Mouse (Mus musculus): ENCODE results near the gene Syt1. TPM values are rescaled to one million over a fixed set of nuclear protein-coding genes. Genes with fewer than 3 reads are reported as not detected.

Syt1 gene
- polyA plus RNA-seq, 1 experiment from 2014 or later = 0.33 TPM

GRCm38 (mm10) chr10:108535922-108536321 is 474.9 kb downstream of the Syt1 start:
- WGBS = 42% methylated on average over 5 of the region's 5 CpGs
- no peak overlapping the region for H3K27ac ChIP-seq
- no peak overlapping the region for H3K9ac ChIP-seq (ENCODE audit: low read depth, low read length)
- no peaks in the 10 kb centered on the region for H3K4me1 ChIP-seq (replicated peaks; ENCODE audit: insufficient read depth, low read length)
- no peaks in the 10 kb centered on the region for H3K27me3 ChIP-seq (ENCODE audit: insufficient read depth, low read length)
- no peak for ATAC-seq (replicated peaks; ENCODE audit: low FRiP score, low read depth)
- no peak for TF ChIP-seq CTCF (IDR thresholded peaks at IDR 0.05; ENCODE audit: low read depth)
- peak; percentile 47 for DNase-seq (ENCODE audit: low spot score)
- no peak overlapping the region for H3K4me3 ChIP-seq (replicated peaks; ENCODE audit: low read depth, low read length)
- H3K36me3 ChIP-seq (ENCODE audit: insufficient read depth, low read length) = no peaks in the 10 kb centered on the region
- H3K4me2 ChIP-seq (ENCODE audit: low read length) = no peak overlapping the region
- H3K9me3 ChIP-seq (replicated peaks; ENCODE audit: low read length) = no peaks in the 10 kb centered on the region

GRCm38 (mm10) chr10:108534112-108534511 is 476.7 kb downstream of the Syt1 start:
- no peaks in the 10 kb centered on the region for H3K36me3 ChIP-seq (ENCODE audit: insufficient read depth, low read length)

DNA sequence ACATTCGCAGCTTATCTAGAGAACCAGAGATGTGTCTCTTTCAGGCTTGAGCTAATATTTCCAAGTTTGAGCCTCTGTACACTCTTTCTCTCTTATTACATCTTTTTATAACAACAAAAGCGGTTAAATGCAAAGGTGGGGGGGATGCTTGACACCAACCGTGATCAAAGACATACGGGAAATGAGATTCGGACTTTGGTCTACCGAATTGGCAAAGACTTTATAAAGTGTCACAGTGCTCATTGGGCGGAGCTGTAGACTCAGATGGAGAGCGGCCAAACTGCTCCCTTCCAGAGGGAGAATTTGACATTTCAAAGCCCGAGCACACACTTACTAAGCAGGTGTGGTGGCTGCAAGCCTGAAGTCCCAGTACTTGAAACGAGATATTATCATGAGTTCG is 477.9 kb downstream of the Syt1 start:
- H3K9me3 ChIP-seq (replicated peaks; ENCODE audit: low read length) = no peaks in the 10 kb centered on the region
- H3K9ac ChIP-seq (ENCODE audit: low read depth, low read length) = no peak overlapping the region
- TF ChIP-seq CTCF (IDR thresholded peaks at IDR 0.05; ENCODE audit: low read depth) = no peak
- 91% methylated on average over 11 of the region's 11 CpGs for WGBS
- H3K27me3 ChIP-seq (ENCODE audit: insufficient read depth, low read length) = no peaks in the 10 kb centered on the region
- DNase-seq (ENCODE audit: low spot score) (no peak), ATAC-seq (replicated peaks; ENCODE audit: low FRiP score, low read depth) (no peak)
- no peak overlapping the region for H3K4me2 ChIP-seq (ENCODE audit: low read length)
- H3K27ac ChIP-seq = no peak overlapping the region
- H3K36me3 ChIP-seq (ENCODE audit: insufficient read depth, low read length) = no peaks in the 10 kb centered on the region
- H3K4me1 ChIP-seq (replicated peaks; ENCODE audit: insufficient read depth, low read length) = no peaks in the 10 kb centered on the region
- no peak overlapping the region for H3K4me3 ChIP-seq (replicated peaks; ENCODE audit: low read depth, low read length)

More at GRCm38 (mm10) chr10:108534112-108534511, 476.7 kb downstream of the Syt1 start:
- Histone ChIP-seq H3K4me2 (ENCODE audit: low read length) (no peak overlapping the region), H3K27me3 (ENCODE audit: insufficient read depth, low read length) (no peaks in the 10 kb centered on the region), H3K4me3 (replicated peaks; ENCODE audit: low read depth, low read length) (no peak overlapping the region), H3K9me3 (replicated peaks; ENCODE audit: low read length) (no peaks in the 10 kb centered on the region), H3K27ac (no peak overlapping the region), H3K4me1 (replicated peaks; ENCODE audit: insufficient read depth, low read length) (no peaks in the 10 kb centered on the region), H3K9ac (ENCODE audit: low read depth, low read length) (no peak overlapping the region)
- no peak for TF ChIP-seq CTCF (IDR thresholded peaks at IDR 0.05; ENCODE audit: low read depth)
- DNase-seq (ENCODE audit: low spot score) = no peak
- 91% methylated on average over 4 of the region's 4 CpGs for WGBS
- ATAC-seq (replicated peaks; ENCODE audit: low FRiP score, low read depth) = no peak

GRCm38 (mm10) chr10:108532283-108532682 is 478.5 kb downstream of the Syt1 start:
- Histone ChIP-seq H3K9ac (ENCODE audit: low read depth, low read length) (no peak overlapping the region), H3K27me3 (ENCODE audit: insufficient read depth, low read length) (no peaks in the 10 kb centered on the region), H3K9me3 (replicated peaks; ENCODE audit: low read length) (no peaks in the 10 kb centered on the region), H3K36me3 (ENCODE audit: insufficient read depth, low read length) (no peaks in the 10 kb centered on the region), H3K4me1 (replicated peaks; ENCODE audit: insufficient read depth, low read length) (no peaks in the 10 kb centered on the region), H3K4me2 (ENCODE audit: low read length) (no peak overlapping the region), H3K27ac (no peak overlapping the region), H3K4me3 (replicated peaks; ENCODE audit: low read depth, low read length) (no peak overlapping the region)
- ATAC-seq (replicated peaks; ENCODE audit: low FRiP score, low read depth) (no peak), DNase-seq (ENCODE audit: low spot score) (peak; percentile 45)
- WGBS = 57% methylated on average over 9 of the region's 9 CpGs
- no peak for TF ChIP-seq CTCF (IDR thresholded peaks at IDR 0.05; ENCODE audit: low read depth)

- Histone ChIP-seq H3K4me2 (ENCODE audit: low read length) (no peak overlapping the region), H3K4me1 (replicated peaks; ENCODE audit: insufficient read depth, low read length) (no peaks in the 10 kb centered on the region), H3K27me3 (ENCODE audit: insufficient read depth, low read length) (no peaks in the 10 kb centered on the region), H3K27ac (no peak overlapping the region), H3K9me3 (replicated peaks; ENCODE audit: low read length) (no peaks in the 10 kb centered on the region), H3K4me3 (replicated peaks; ENCODE audit: low read depth, low read length) (no peak overlapping the region), H3K36me3 (ENCODE audit: insufficient read depth, low read length) (no peaks in the 10 kb centered on the region), H3K9ac (ENCODE audit: low read depth, low read length) (no peak overlapping the region)
- DNase-seq (ENCODE audit: low spot score) (no peak), ATAC-seq (replicated peaks; ENCODE audit: low FRiP score, low read depth) (no peak)
- WGBS = 45% methylated on average over 4 of the region's 4 CpGs
- TF ChIP-seq CTCF (IDR thresholded peaks at IDR 0.05; ENCODE audit: low read depth) = no peak
These were observed 479.1 kb downstream of the Syt1 start for GRCm38 (mm10) chr10:108531641-108532040.

DNA sequence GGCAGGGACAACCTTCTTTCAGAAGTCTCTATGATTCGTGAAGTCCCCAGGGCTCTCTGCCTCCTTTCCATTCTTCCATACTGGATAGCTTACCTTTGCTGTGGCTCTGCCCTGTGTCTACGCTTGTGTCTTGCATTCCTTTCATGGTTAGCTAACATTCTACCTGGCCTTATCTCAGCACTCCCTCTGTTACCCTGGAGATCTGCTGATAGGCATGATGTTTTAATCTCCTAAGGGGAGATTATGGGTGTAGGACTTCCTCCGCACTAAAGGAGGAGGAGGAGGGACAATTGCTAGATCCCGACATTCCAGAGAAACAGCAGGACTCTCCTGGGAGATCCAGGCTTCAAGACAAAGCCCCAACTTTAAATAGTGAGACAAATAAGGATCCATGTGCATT is 479.7 kb downstream of the Syt1 start:
- Histone ChIP-seq H3K27me3 (ENCODE audit: insufficient read depth, low read length) (no peaks in the 10 kb centered on the region), H3K9ac (ENCODE audit: low read depth, low read length) (no peak overlapping the region), H3K9me3 (replicated peaks; ENCODE audit: low read length) (no peaks in the 10 kb centered on the region), H3K4me2 (ENCODE audit: low read length) (no peak overlapping the region), H3K4me1 (replicated peaks; ENCODE audit: insufficient read depth, low read length) (no peaks in the 10 kb centered on the region), H3K36me3 (ENCODE audit: insufficient read depth, low read length) (no peaks in the 10 kb centered on the region), H3K4me3 (replicated peaks; ENCODE audit: low read depth, low read length) (no peak overlapping the region), H3K27ac (no peak overlapping the region)
- DNase-seq (ENCODE audit: low spot score) (no peak), ATAC-seq (replicated peaks; ENCODE audit: low FRiP score, low read depth) (no peak)
- WGBS = 62% methylated on average over 4 of the region's 4 CpGs
- TF ChIP-seq CTCF (IDR thresholded peaks at IDR 0.05; ENCODE audit: low read depth) = no peak

DNA sequence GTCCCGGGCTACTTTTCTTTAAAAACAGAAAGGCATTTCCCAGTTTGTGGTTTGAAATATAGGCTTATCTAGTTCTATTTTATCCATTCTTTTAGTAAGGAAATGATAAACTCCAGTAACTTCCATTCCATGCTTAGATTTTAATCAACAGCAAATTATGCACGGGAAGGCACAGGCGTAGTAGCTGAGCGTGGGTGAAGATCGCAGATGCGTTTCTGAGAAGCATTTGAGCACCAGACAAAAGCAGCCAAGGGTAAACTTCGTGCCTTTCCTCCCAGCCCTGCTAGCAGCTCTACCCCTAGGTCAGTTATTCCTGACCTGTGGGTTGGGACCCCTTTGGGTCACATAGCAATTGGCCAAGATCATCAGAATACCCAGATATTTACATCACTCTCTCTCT is 482.4 kb downstream of the Syt1 start:
- ATAC-seq (replicated peaks; ENCODE audit: low FRiP score, low read depth) (no peak), DNase-seq (ENCODE audit: low spot score) (no peak)
- Histone ChIP-seq H3K36me3 (ENCODE audit: insufficient read depth, low read length) (no peaks in the 10 kb centered on the region), H3K4me2 (ENCODE audit: low read length) (no peak overlapping the region), H3K27ac (no peak overlapping the region), H3K9ac (ENCODE audit: low read depth, low read length) (no peak overlapping the region), H3K9me3 (replicated peaks; ENCODE audit: low read length) (no peaks in the 10 kb centered on the region), H3K4me1 (replicated peaks; ENCODE audit: insufficient read depth, low read length) (no peaks in the 10 kb centered on the region), H3K27me3 (ENCODE audit: insufficient read depth, low read length) (no peaks in the 10 kb centered on the region), H3K4me3 (replicated peaks; ENCODE audit: low read depth, low read length) (no peak overlapping the region)
- TF ChIP-seq CTCF (IDR thresholded peaks at IDR 0.05; ENCODE audit: low read depth) = no peak
- 71% methylated on average over 7 of the region's 7 CpGs for WGBS

Data from kidney, postnatal 0 days (tissue).